Mouse (Mus musculus) right cerebral cortex, postnatal 36 days (tissue): ENCODE results near the gene C9orf72.
"Not testable (repeated sequence)": the region's sequence is repeated elsewhere in the genome, so short reads cannot be mapped to it uniquely, and the experiment has no call there.

Experiments used
- DNase-seq, 2 experiments: peaks; one replicate each; pipeline ENCODE4 v3.0.0; 2022; ENCODE audit warnings: low spot score in 2 of 2, mixed read lengths in 1 of 2

The C9orf72 gene

GRCm38 (mm10) chr4:35225734-35226495, at the start of gene C9orf72:
C9orf72 (minus strand) TSS chr4:35226175.
- DNase-seq: peak; percentile 94 to 97

- DNase-seq: no peak
Observed at GRCm38 (mm10) chr4:35259006-35259405, 33.0 kb upstream of the C9orf72 start.

- DNase-seq: no peak
Observed at GRCm38 (mm10) chr4:35244023-35244422, 18.0 kb upstream of the C9orf72 start.

- no peak for DNase-seq
Observed at GRCm38 (mm10) chr4:35241735-35242134, 15.8 kb upstream of the C9orf72 start.

GRCm38 (mm10) chr4:35238696-35239095, 12.7 kb upstream of the C9orf72 start:
- no peak for DNase-seq

GRCm38 (mm10) chr4:35238240-35238639, 12.3 kb upstream of the C9orf72 start:
- not testable (repeated sequence) for DNase-seq

- no peak for DNase-seq
Observed at GRCm38 (mm10) chr4:35236313-35236712, 10.3 kb upstream of the C9orf72 start.

GRCm38 (mm10) chr4:35228260-35228659, 2.3 kb upstream of the C9orf72 start:
- no peak for DNase-seq

GRCm38 (mm10) chr4:35226496-35226992, 569 bp upstream of the C9orf72 start:
- no peak for DNase-seq

GRCm38 (mm10) chr4:35225141-35225733, 738 bp downstream of the C9orf72 start:
- DNase-seq: peak in 1 of 2 experiments; percentile 5

- no peak for DNase-seq
Observed at GRCm38 (mm10) chr4:35224101-35224500, 1.9 kb downstream of the C9orf72 start.

- DNase-seq: no peak
Observed at GRCm38 (mm10) chr4:35223376-35223988, 2.5 kb downstream of the C9orf72 start.

- no peak for DNase-seq
Observed at GRCm38 (mm10) chr4:35221903-35222302, 4.1 kb downstream of the C9orf72 start.

GRCm38 (mm10) chr4:35221131-35221530, 4.8 kb downstream of the C9orf72 start:
- no peak for DNase-seq

GRCm38 (mm10) chr4:35220108-35220731, 5.8 kb downstream of the C9orf72 start:
- no peak for DNase-seq

GRCm38 (mm10) chr4:35204659-35205058, 21.3 kb downstream of the C9orf72 start:
- no peak for DNase-seq

GRCm38 (mm10) chr4:35203724-35204123, 22.3 kb downstream of the C9orf72 start:
- no peak for DNase-seq

- DNase-seq: no peak
Observed at GRCm38 (mm10) chr4:35201700-35202099, 24.3 kb downstream of the C9orf72 start.

GRCm38 (mm10) chr4:35192725-35193124, 33.2 kb downstream of the C9orf72 start:
- no peak for DNase-seq

- DNase-seq: peak; percentile 25 to 27
Observed at GRCm38 (mm10) chr4:35189794-35190193, 36.2 kb downstream of the C9orf72 start.

GRCm38 (mm10) chr4:35187617-35188326, 38.2 kb downstream of the C9orf72 start:
- DNase-seq: no peak
